17 mouse cellular contexts compared by ENCODE assay signal in genomic region chr9:46181297-46181696, GRCm38 (mm10). TPM values are rescaled to one million over a fixed set of nuclear protein-coding genes. Genes with fewer than 3 reads are reported as not detected.
DNase-seq lines count a peak whose midpoint lies in the region; ATAC-seq and TF ChIP-seq lines count a peak whose summit lies in the region.
"Had no signal": no experiment of that assay in that cellular context is flagged by ENCODE, and none has a peak within 500 bp of the region (broad histone marks: within the 10 kb centered on the region; RNA-seq: fewer than 3 reads in every experiment).

No protein-coding gene starts in this region.

- 64% methylated on average over 8 of the region's 8 CpGs for WGBS in forebrain, postnatal 0 days
- 88% methylated on average over 8 of the region's 8 CpGs for WGBS in forebrain, embryonic 12.5 days
- WGBS in stomach, embryonic 16.5 days, result 54% methylated on average over 8 of the region's 8 CpGs
- WGBS in stomach, postnatal 0 days, result 46% methylated on average over 8 of the region's 8 CpGs

- H3K9ac ChIP-seq in forebrain, postnatal 0 days, result no peak overlapping the region
- H3K9ac ChIP-seq in forebrain, embryonic 12.5 days, result no peak overlapping the region
- no peak overlapping the region for H3K9ac ChIP-seq in stomach, embryonic 16.5 days (ENCODE audit: low read length)
- H3K9ac ChIP-seq in stomach, postnatal 0 days (ENCODE audit: low read length), result no peak overlapping the region
- H3K9ac ChIP-seq: heart, embryonic 13.5 days; kidney, embryonic 15.5 days; limb, embryonic 12.5 days; liver, embryonic 15.5 days had no signal

- DNase-seq in forebrain, postnatal 0 days, result peak; percentile 36
- no peak for DNase-seq in stomach, postnatal 0 days (ENCODE audit: low spot score)
- peak; percentile 80 for DNase-seq in cerebellum, adult 9-11 months
- DNase-seq in thymus, postnatal 25 days, result no peak
- DNase-seq in spleen, adult 18-20 months, result no peak
- no peak for DNase-seq in layer of hippocampus, adult 8-10 months (ENCODE audit: low spot score in 2 of 2)
- DNase-seq: adrenal gland, adult 8-10 months had no signal

- ATAC-seq in forebrain, postnatal 0 days, result peak; percentile 29; the same call in 1 of the 2 replicates
- ATAC-seq in forebrain, embryonic 12.5 days (ENCODE audit: low FRiP score), result no peak
- no peak for ATAC-seq in stomach, embryonic 16.5 days (ENCODE audit: insufficient read depth, low FRiP score)
- ATAC-seq in stomach, postnatal 0 days (ENCODE audit: low FRiP score, low TSS enrichment), result no peak

- TF ChIP-seq EP300 in stomach, postnatal 0 days (optimal IDR thresholded peaks at IDR 0.05), result no peak

- H3K36me3 ChIP-seq in forebrain, postnatal 0 days (ENCODE audit: insufficient read depth), result 0 out of 2 replicates have a peak, but pooled peaks cover 4% of the 10 kb centered on the region
- peaks cover 5% of the 10 kb centered on the region; the same call in 1 of the 2 replicates for H3K36me3 ChIP-seq in forebrain, embryonic 12.5 days (replicated peaks)
- peaks cover 5% of the 10 kb centered on the region; the same call in 1 of the 2 replicates for H3K36me3 ChIP-seq in stomach, embryonic 16.5 days (ENCODE audit: control insufficient read depth, insufficient read depth, low read length)
- H3K36me3 ChIP-seq in stomach, postnatal 0 days (ENCODE audit: control insufficient read depth, insufficient read depth, low read length), result no peaks in the 10 kb centered on the region

- no peaks in the 10 kb centered on the region for H3K27me3 ChIP-seq in forebrain, postnatal 0 days (ENCODE audit: insufficient read depth, low read length)
- H3K27me3 ChIP-seq in forebrain, embryonic 12.5 days, result no peaks in the 10 kb centered on the region
- no peaks in the 10 kb centered on the region for H3K27me3 ChIP-seq in stomach, embryonic 16.5 days (ENCODE audit: control insufficient read depth, insufficient read depth, low read length)
- no peaks in the 10 kb centered on the region for H3K27me3 ChIP-seq in stomach, postnatal 0 days (ENCODE audit: control insufficient read depth, insufficient read depth, low read length)
- H3K27me3 ChIP-seq: heart, embryonic 13.5 days; kidney, embryonic 15.5 days; limb, embryonic 12.5 days; liver, embryonic 15.5 days had no signal

- H3K27ac ChIP-seq in forebrain, postnatal 0 days (ENCODE audit: low read depth, low read length), result no peak overlapping the region
- no peak overlapping the region for H3K27ac ChIP-seq in forebrain, embryonic 12.5 days
- H3K27ac ChIP-seq in stomach, embryonic 16.5 days (ENCODE audit: low read length), result peak overlapping the region; percentile 38
- H3K27ac ChIP-seq in stomach, postnatal 0 days (replicated peaks), result no peak overlapping the region
- H3K27ac ChIP-seq: heart, embryonic 13.5 days; kidney, embryonic 15.5 days; left cerebral cortex, adult 2 months; limb, embryonic 12.5 days; liver, embryonic 15.5 days; midbrain, embryonic 10.5 days had no signal

- H3K9me3 ChIP-seq in forebrain, postnatal 0 days (ENCODE audit: low read length), result no peaks in the 10 kb centered on the region
- H3K9me3 ChIP-seq in forebrain, embryonic 12.5 days, result no peaks in the 10 kb centered on the region
- H3K9me3 ChIP-seq in stomach, embryonic 16.5 days (replicated peaks; ENCODE audit: control insufficient read depth, low read length), result no peaks in the 10 kb centered on the region
- H3K9me3 ChIP-seq in stomach, postnatal 0 days (ENCODE audit: control insufficient read depth, low read length), result no peaks in the 10 kb centered on the region
- H3K9me3 ChIP-seq: heart, embryonic 13.5 days; kidney, embryonic 15.5 days; limb, embryonic 12.5 days; liver, embryonic 15.5 days; midbrain, embryonic 10.5 days had no signal

- no peak overlapping the region for H3K4me2 ChIP-seq in forebrain, postnatal 0 days (ENCODE audit: low read depth)
- H3K4me2 ChIP-seq in forebrain, embryonic 12.5 days, result no peak overlapping the region
- H3K4me2 ChIP-seq in stomach, embryonic 16.5 days (ENCODE audit: low read depth, low read length), result no peak overlapping the region
- H3K4me2 ChIP-seq in stomach, postnatal 0 days (replicated peaks; ENCODE audit: low read depth), result no peak overlapping the region
- H3K4me2 ChIP-seq: heart, embryonic 13.5 days; kidney, embryonic 15.5 days; limb, embryonic 12.5 days; liver, embryonic 15.5 days had no signal

- H3K4me1 ChIP-seq in forebrain, postnatal 0 days (ENCODE audit: insufficient read depth), result no peaks in the 10 kb centered on the region
- H3K4me1 ChIP-seq in forebrain, embryonic 12.5 days, result peaks cover 4% of the 10 kb centered on the region; the same call in 1 of the 2 replicates
- H3K4me1 ChIP-seq in stomach, embryonic 16.5 days (ENCODE audit: control insufficient read depth, insufficient read depth, low read length), result peaks cover 3% of the 10 kb centered on the region; the same call in 1 of the 2 replicates
- H3K4me1 ChIP-seq in stomach, postnatal 0 days (replicated peaks; ENCODE audit: control insufficient read depth, insufficient read depth), result no peaks in the 10 kb centered on the region; the same call in 1 of the 2 replicates
- H3K4me1 ChIP-seq: midbrain, embryonic 10.5 days had no signal

- TF ChIP-seq CTCF in forebrain, postnatal 0 days (IDR thresholded peaks at IDR 0.05; ENCODE audit: low read depth), result no peak
- TF ChIP-seq CTCF in stomach, postnatal 0 days (IDR thresholded peaks at IDR 0.05; ENCODE audit: low read depth), result no peak

- H3K4me3 ChIP-seq in forebrain, postnatal 0 days (ENCODE audit: low read depth, low read length), result no peak overlapping the region
- no peak overlapping the region for H3K4me3 ChIP-seq in forebrain, embryonic 12.5 days (replicated peaks)
- no peak overlapping the region for H3K4me3 ChIP-seq in stomach, embryonic 16.5 days (replicated peaks; ENCODE audit: low read length)
- no peak overlapping the region for H3K4me3 ChIP-seq in stomach, postnatal 0 days (ENCODE audit: low read depth, low read length)
- H3K4me3 ChIP-seq: heart, embryonic 13.5 days; kidney, embryonic 15.5 days; left cerebral cortex, adult 2 months; limb, embryonic 12.5 days; liver, embryonic 15.5 days; midbrain, embryonic 10.5 days had no signal

RNA-seq across cellular contexts. Expression of gene Apoa1, which starts 47.1 kb away (rescaled TPM):
- 1.1 and 1.4 TPM in 2 replicates for total RNA-seq in forebrain, postnatal 0 days (2014; rRNA removed)
- 2.3 and 3.0 TPM in 2 replicates for polyA plus RNA-seq in forebrain, postnatal 0 days (2015; fragmentation: Nextera tagmentation; extraction: Ambion mirVana)
- 1.1 and 1.6 TPM in 2 replicates for polyA plus RNA-seq in forebrain, embryonic 12.5 days (2016; fragmentation: Nextera tagmentation; extraction: Ambion mirVana)
- polyA plus RNA-seq in stomach, embryonic 16.5 days (2015; fragmentation: Nextera tagmentation; extraction: Ambion mirVana), result 510 and 643 TPM in 2 replicates
- polyA plus RNA-seq in stomach, postnatal 0 days (2015; fragmentation: Nextera tagmentation; extraction: Ambion mirVana), result 318 and 335 TPM in 2 replicates
- total RNA-seq in layer of hippocampus, adult 8-10 months (2022), result under 1 TPM in 3 of 4 experiments, not detected in 1; 0.38 to 0.47 (median 0.41) TPM
- total RNA-seq: hematopoietic stem cell, adult 5-6 weeks; left cerebral cortex, adult 2 months had no signal

RNA-seq across cellular contexts. Expression of gene Apoc3, which starts 54.1 kb away (rescaled TPM):
- not detected in 2 replicates for total RNA-seq in forebrain, postnatal 0 days (2014; rRNA removed)
- polyA plus RNA-seq in forebrain, postnatal 0 days (2015; fragmentation: Nextera tagmentation; extraction: Ambion mirVana), result 0.44 TPM in 1 of 2 replicates, not detected in the other
- not detected in 2 replicates for polyA plus RNA-seq in forebrain, embryonic 12.5 days (2016; fragmentation: Nextera tagmentation; extraction: Ambion mirVana)
- polyA plus RNA-seq in stomach, embryonic 16.5 days (2015; fragmentation: Nextera tagmentation; extraction: Ambion mirVana), result 64.3 and 64.4 TPM in 2 replicates
- 0.58 and 1.2 TPM in 2 replicates for polyA plus RNA-seq in stomach, postnatal 0 days (2015; fragmentation: Nextera tagmentation; extraction: Ambion mirVana)
- total RNA-seq in layer of hippocampus, adult 8-10 months (2022), result 1 to 10 TPM in 1 of 4 experiments, under 1 TPM in 1, not detected in 2; 0.86 to 2.0 TPM
- total RNA-seq: hematopoietic stem cell, adult 5-6 weeks had no signal
- polyA plus RNA-seq: heart, embryonic 13.5 days; limb, embryonic 12.5 days; midbrain, embryonic 10.5 days had no signal

RNA-seq across cellular contexts. Expression of gene Apoa4, which starts 59.2 kb away (rescaled TPM):
- 0.31 TPM in 1 of 2 replicates, not detected in the other for total RNA-seq in forebrain, postnatal 0 days (2014; rRNA removed)
- not detected in 2 replicates for polyA plus RNA-seq in forebrain, postnatal 0 days (2015; fragmentation: Nextera tagmentation; extraction: Ambion mirVana)
- not detected in 2 replicates for polyA plus RNA-seq in forebrain, embryonic 12.5 days (2016; fragmentation: Nextera tagmentation; extraction: Ambion mirVana)
- polyA plus RNA-seq in stomach, embryonic 16.5 days (2015; fragmentation: Nextera tagmentation; extraction: Ambion mirVana), result 196 and 228 TPM in 2 replicates
- polyA plus RNA-seq in stomach, postnatal 0 days (2015; fragmentation: Nextera tagmentation; extraction: Ambion mirVana), result 13.7 and 20.3 TPM in 2 replicates
- total RNA-seq in layer of hippocampus, adult 8-10 months (2022), result not detected
- total RNA-seq: hematopoietic stem cell, adult 5-6 weeks; left cerebral cortex, adult 2 months had no signal
- polyA plus RNA-seq: gonadal fat pad, adult 2 months; heart, embryonic 13.5 days; kidney, embryonic 15.5 days; limb, embryonic 12.5 days; midbrain, embryonic 10.5 days had no signal

Comparison
In these comparisons a context has a peak if more than half of its experiments do, and no peak if none do; other contexts are left out.
1. RNA of gene Apoc3, which starts 54.1 kb away (polyA plus RNA-seq): 64.3 to 64.4 TPM in stomach, embryonic 16.5 days; 0.58 to 1.2 TPM in stomach, postnatal 0 days, 0.44 TPM in forebrain, postnatal 0 days and not detected in forebrain, embryonic 12.5 days; every median in the first group is over 10 times any median in the second.
2. DNase-seq: peak in forebrain, postnatal 0 days (single experiment) and cerebellum, adult 9-11 months (single experiment); none in stomach, postnatal 0 days (single experiment), thymus, postnatal 25 days (single experiment), spleen, adult 18-20 months (0 of 2) and layer of hippocampus, adult 8-10 months (0 of 2).
3. RNA of gene Apoa1, which starts 47.1 kb away (polyA plus RNA-seq): 510 to 643 TPM in stomach, embryonic 16.5 days and 318 to 335 TPM in stomach, postnatal 0 days; 2.3 to 3.0 TPM in forebrain, postnatal 0 days and 1.1 to 1.6 TPM in forebrain, embryonic 12.5 days; every median in the first group is over 10 times any median in the second.
4. RNA of gene Apoa4, which starts 59.2 kb away (polyA plus RNA-seq): 196 to 228 TPM in stomach, embryonic 16.5 days and 13.7 to 20.3 TPM in stomach, postnatal 0 days; not detected in forebrain, postnatal 0 days and not detected in forebrain, embryonic 12.5 days; every median in the first group is over 10 times any median in the second.